Comparison of ENCODE assay signal across 28 mouse cellular contexts in genomic region chr10:80981564-80982112, GRCm38 (mm10). TPM values are rescaled to one million over a fixed set of nuclear protein-coding genes. Genes with fewer than 3 reads are reported as not detected.
A peak's percentile ranks its signal among the peaks of the same experiment; 100 is the strongest.
DNase-seq lines count a peak whose midpoint lies in the region; ATAC-seq and TF ChIP-seq lines count a peak whose summit lies in the region.
"Had no signal": no experiment of that assay in that cellular context is flagged by ENCODE, and none has a peak within 500 bp of the region (broad histone marks: within the 10 kb centered on the region; RNA-seq: fewer than 3 reads in every experiment).

No protein-coding gene starts in this region.

- H3K4me3 ChIP-seq in kidney, adult 2 months (ENCODE audit: insufficient read depth, low read depth, low read length) = no peak overlapping the region
- no peak overlapping the region for H3K4me3 ChIP-seq in thymus, adult 2 months (ENCODE audit: control insufficient read depth, insufficient read depth, low read length)
- H3K4me3 ChIP-seq: embryonic facial prominence, embryonic 15.5 days; heart, embryonic 13.5 days; kidney, embryonic 15.5 days; midbrain, embryonic 12.5 days; neural tube, embryonic 15.5 days; stomach, embryonic 15.5 days had no signal

- TF ChIP-seq POLR2A in kidney, adult 2 months (IDR thresholded peaks at IDR 0.05; ENCODE audit: low read depth, low read length) = no peak
- no peak for TF ChIP-seq POLR2A in thymus, adult 2 months (IDR thresholded peaks at IDR 0.05; ENCODE audit: control insufficient read depth, extremely low read depth, insufficient read depth, low read length, poor library complexity)

- 63% methylated on average over 7 of the region's 7 CpGs for WGBS in kidney, adult 2 months
- WGBS in thymus, adult 2 months = 37% methylated on average over 7 of the region's 7 CpGs

- no peak overlapping the region for H3K27ac ChIP-seq in kidney, adult 2 months (ENCODE audit: insufficient read depth, low read depth, low read length)
- H3K27ac ChIP-seq in thymus, adult 2 months (ENCODE audit: control insufficient read depth, insufficient read depth, low read length) = no peak overlapping the region
- H3K27ac ChIP-seq: embryonic facial prominence, embryonic 15.5 days; heart, embryonic 13.5 days; hindbrain, embryonic 14.5 days; kidney, embryonic 15.5 days; midbrain, embryonic 12.5 days; neural tube, embryonic 15.5 days; stomach, embryonic 15.5 days had no signal

- H3K4me1 ChIP-seq in kidney, adult 2 months (ENCODE audit: control insufficient read depth, insufficient read depth, low read length) = peaks cover 3% of the 10 kb centered on the region; the same call in 1 of the 2 replicates
- peaks cover 17% of the 10 kb centered on the region for H3K4me1 ChIP-seq in thymus, adult 2 months (replicated peaks; ENCODE audit: control insufficient read depth, insufficient read depth, low read length)

- no peaks in the 10 kb centered on the region for H3K36me3 ChIP-seq in kidney, adult 2 months (ENCODE audit: control insufficient read depth, insufficient read depth, low read length)
- H3K36me3 ChIP-seq in thymus, adult 2 months (ENCODE audit: control insufficient read depth, insufficient read depth, low read length) = no peaks in the 10 kb centered on the region
- H3K36me3 ChIP-seq: embryonic facial prominence, embryonic 15.5 days; G1E; heart, embryonic 13.5 days; kidney, embryonic 15.5 days; midbrain, embryonic 12.5 days; neural tube, embryonic 15.5 days; stomach, embryonic 15.5 days had no signal

- ATAC-seq in CD4-positive, CD25-positive, alpha-beta regulatory T cell, adult 4 months = no peak
- ATAC-seq in erythroid progenitor cell, adult 5-6 weeks (replicated peaks; ENCODE audit: low FRiP score, poor library complexity, severe bottlenecking) = 0 out of 2 replicates have a peak, but pooled peaks have one; percentile 10
- ATAC-seq in megakaryocyte progenitor cell, adult 5-6 weeks (replicated peaks; ENCODE audit: poor library complexity) = peak; percentile 88
- ATAC-seq: Patski had no signal

- peak; percentile 29 for DNase-seq in CD4-positive, CD25-positive, alpha-beta regulatory T cell, adult 2 months (ENCODE audit: low read depth, low spot score)
- DNase-seq in kidney, adult 2 months = no peak
- DNase-seq in kidney, adult 9 months = no peak
- DNase-seq in adipocyte (ENCODE audit: low spot score) = no peak
- DNase-seq in thymus, adult 2 months = no peak
- DNase-seq: cerebellum, adult 18-20 months; cerebellum, postnatal 36 days; heart, postnatal 14 days; left cerebral cortex, postnatal 4 days; lung, postnatal 10 days; right cerebral cortex, adult 18-20 months; right cerebral cortex, postnatal 4 days; thymus, adult 18-20 months had no signal

- TF ChIP-seq CTCF in kidney, adult 2 months (conservative IDR thresholded peaks at IDR 0.05; ENCODE audit: insufficient read depth, insufficient read length, low read depth, low read length) = 0 out of 2 replicates have a peak, but pooled peaks have one; percentile 14
- no peak for TF ChIP-seq CTCF in thymus, adult 2 months (IDR thresholded peaks at IDR 0.05; ENCODE audit: borderline replicate concordance, control insufficient read depth, extremely low read depth, insufficient read depth, low read length, poor library complexity)

- no peaks in the 10 kb centered on the region for H3K27me3 ChIP-seq in kidney, adult 2 months (replicated peaks; ENCODE audit: control insufficient read depth, insufficient read depth, low read length)
- H3K27me3 ChIP-seq in thymus, adult 2 months (ENCODE audit: control insufficient read depth, insufficient read depth, low read length) = no peaks in the 10 kb centered on the region
- H3K27me3 ChIP-seq: Patski had no signal

RNA-seq across cellular contexts. Expression of gene Gng7, which starts 33.1 kb away (rescaled TPM):
- under 1 TPM in 1 of 2 experiments, not detected in 1; 0.54 TPM for polyA plus RNA-seq in CD4-positive, CD25-positive, alpha-beta regulatory T cell, adult 4 months (2017; shearing (Covaris generic))
- 1.9 and 2.0 TPM in 2 replicates for polyA plus RNA-seq in kidney, adult 2 months (2012; rRNA removed)
- not detected in 2 replicates for total RNA-seq in erythroid progenitor cell, adult 5-6 weeks (2015; ENCODE audit: low replicate concordance)
- total RNA-seq in erythroid progenitor cell, adult 5-6 weeks (2017; ENCODE audit: low replicate concordance) = 0.38 and 0.90 TPM in 2 replicates
- total RNA-seq in megakaryocyte progenitor cell, adult 5-6 weeks (2015) = 0.44 and 0.57 TPM in 2 replicates
- 0.83 and 1.2 TPM in 2 replicates for total RNA-seq in megakaryocyte progenitor cell, adult 5-6 weeks (2017)
- 0.63 and 0.80 TPM in 2 replicates for polyA plus RNA-seq in thymus, adult 2 months (2012; rRNA removed)

RNA-seq across cellular contexts. Expression of gene Diras1, which starts 43.8 kb away (rescaled TPM):
- not detected for polyA plus RNA-seq in CD4-positive, CD25-positive, alpha-beta regulatory T cell, adult 4 months (2017; shearing (Covaris generic))
- 0.04 and 0.25 TPM in 2 replicates for polyA plus RNA-seq in kidney, adult 2 months (2012; rRNA removed)
- total RNA-seq in erythroid progenitor cell, adult 5-6 weeks (2015; ENCODE audit: low replicate concordance) = not detected in 2 replicates
- total RNA-seq in erythroid progenitor cell, adult 5-6 weeks (2017; ENCODE audit: low replicate concordance) = not detected in 2 replicates
- not detected in 2 replicates for total RNA-seq in megakaryocyte progenitor cell, adult 5-6 weeks (2015)
- total RNA-seq in megakaryocyte progenitor cell, adult 5-6 weeks (2017) = not detected in 2 replicates
- 0.05 and 0.13 TPM in 2 replicates for polyA plus RNA-seq in thymus, adult 2 months (2012; rRNA removed)
- total RNA-seq: liver, adult 2 months had no signal
- polyA plus RNA-seq: gonadal fat pad, adult 2 months; liver, adult 2 months; liver, embryonic 16.5 days had no signal

RNA-seq across cellular contexts. Expression of gene Gadd45b, which starts 51.8 kb away (rescaled TPM):
- polyA plus RNA-seq in CD4-positive, CD25-positive, alpha-beta regulatory T cell, adult 4 months (2017; shearing (Covaris generic)) = 10 to 100 TPM; 25.3 to 38.9 TPM
- polyA plus RNA-seq in kidney, adult 2 months (2012; rRNA removed) = 10.1 and 11.3 TPM in 2 replicates
- total RNA-seq in erythroid progenitor cell, adult 5-6 weeks (2015; ENCODE audit: low replicate concordance) = 1.3 and 1.8 TPM in 2 replicates
- total RNA-seq in erythroid progenitor cell, adult 5-6 weeks (2017; ENCODE audit: low replicate concordance) = 3.6 and 9.2 TPM in 2 replicates
- 18.7 and 20.7 TPM in 2 replicates for total RNA-seq in megakaryocyte progenitor cell, adult 5-6 weeks (2015)
- 17.6 and 17.9 TPM in 2 replicates for total RNA-seq in megakaryocyte progenitor cell, adult 5-6 weeks (2017)
- polyA plus RNA-seq in thymus, adult 2 months (2012; rRNA removed) = 36.2 and 53.2 TPM in 2 replicates

RNA-seq across cellular contexts. Expression of gene Slc39a3, which starts 55.6 kb away (rescaled TPM):
- polyA plus RNA-seq in CD4-positive, CD25-positive, alpha-beta regulatory T cell, adult 4 months (2017; shearing (Covaris generic)) = 1 to 10 TPM; 3.3 to 4.7 TPM
- 37.5 and 39.6 TPM in 2 replicates for polyA plus RNA-seq in kidney, adult 2 months (2012; rRNA removed)
- 4.3 and 7.1 TPM in 2 replicates for total RNA-seq in erythroid progenitor cell, adult 5-6 weeks (2015; ENCODE audit: low replicate concordance)
- total RNA-seq in erythroid progenitor cell, adult 5-6 weeks (2017; ENCODE audit: low replicate concordance) = 1.2 and 4.2 TPM in 2 replicates
- 1.9 and 2.3 TPM in 2 replicates for total RNA-seq in megakaryocyte progenitor cell, adult 5-6 weeks (2015)
- total RNA-seq in megakaryocyte progenitor cell, adult 5-6 weeks (2017) = 4.2 and 5.0 TPM in 2 replicates
- polyA plus RNA-seq in thymus, adult 2 months (2012; rRNA removed) = 52.7 and 57.6 TPM in 2 replicates
